Mouse (Mus musculus) midbrain, embryonic 14.5 days (tissue): ENCODE measurements around the gene Gipc1. TPM values are rescaled to one million over a fixed set of nuclear protein-coding genes. Genes with fewer than 3 reads are reported as not detected.

Source experiments
- ATAC-seq: fragments of 200-750 bp; cut with Nextera tagmentation; 2 replicates; pipeline ENCODE4 v1.8.0; 2017; ENCODE audit warnings: moderate number of reproducible peaks, moderate library complexity; ENCODE audit not compliant: low FRiP score, low TSS enrichment
- DNase-seq: peaks from one replicate; pipeline ENCODE4 v3.0.0-alpha.2; 2015
- H3K27ac ChIP-seq: fragments of 300-500 bp; sonication (generic); replicated peaks from 2 replicates; pipeline ENCODE4 v1.5.1; 2014; ENCODE audit warnings: mild to moderate bottlenecking, low read depth, low read length, moderate library complexity
- H3K27me3 ChIP-seq: fragments of 300-500 bp; sonication (generic); 2 replicates; pipeline ENCODE4 v1.6.1; 2014; ENCODE audit warnings: low read length, control low read depth, mixed read lengths; ENCODE audit not compliant: control insufficient read depth, insufficient read depth
- H3K36me3 ChIP-seq: fragments of 300-500 bp; sonication (generic); 2 replicates; pipeline ENCODE4 v1.6.1; 2014; ENCODE audit warnings: low read length, control low read depth; ENCODE audit not compliant: control insufficient read depth, insufficient read depth
- H3K4me1 ChIP-seq: fragments of 300-500 bp; sonication (generic); 2 replicates; pipeline ENCODE4 v1.6.1; 2014; ENCODE audit warnings: mild to moderate bottlenecking, antibody characterized with exemption, low read length, control low read depth; ENCODE audit not compliant: control insufficient read depth, insufficient read depth
- H3K4me2 ChIP-seq: fragments of 300-500 bp; sonication (generic); 2 replicates; pipeline ENCODE4 v1.6.1; 2014; ENCODE audit warnings: mild to moderate bottlenecking, low read length, moderate library complexity
- H3K4me3 ChIP-seq: fragments of 300-500 bp; sonication (generic); replicated peaks from 2 replicates; pipeline ENCODE4 v1.5.1; 2014; ENCODE audit warnings: low read depth, low read length
- H3K9ac ChIP-seq: fragments of 300-500 bp; sonication (generic); replicated peaks from 2 replicates; pipeline ENCODE4 v1.6.1; 2014; ENCODE audit warnings: mild to moderate bottlenecking, low read length, moderate library complexity
- H3K9me3 ChIP-seq: fragments of 300-500 bp; sonication (generic); 2 replicates; pipeline ENCODE4 v1.6.1; 2016; ENCODE audit warnings: low read length, control low read depth, mixed read lengths; ENCODE audit not compliant: control insufficient read depth
- WGBS: fragments of 180-500 bp; shearing (Covaris S2); extraction: QIAGEN DNeasy Blood & Tissue Kit; methylation state at CpG from one replicate; pipeline ENCODE4 v1.1.7; 2014; 5-methylcytosine and 5-hydroxymethylcytosine counted together
- polyA plus RNA-seq: library from polyadenylated mRNA; unstranded; fragments of >200 nt; fragmentation: Nextera tagmentation; extraction: Ambion mirVana; gene quantifications from 2 replicates; pipeline ENCODE4 v1.2.1, GENCODE M21; 2014

Gene Gipc1
- polyA plus RNA-seq, 1 experiment from 2014 or later, result 116 TPM

GRCm38 (mm10) chr8:83680603-83681002 is 28.1 kb downstream of the Gipc1 start:
- ATAC-seq (no peak), DNase-seq (no peak)
- Histone ChIP-seq H3K4me1 (no peaks in the 10 kb centered on the region), H3K36me3 (peaks cover 86% of the 10 kb centered on the region), H3K27me3 (no peaks in the 10 kb centered on the region), H3K9ac (no peak overlapping the region), H3K9me3 (no peaks in the 10 kb centered on the region), H3K4me2 (no peak overlapping the region), H3K4me3 (no peak overlapping the region), H3K27ac (no peak overlapping the region)
- 90% methylated on average over 5 of the region's 5 CpGs for WGBS

- DNase-seq (no peak), ATAC-seq (no peak)
- Histone ChIP-seq H3K9me3 (no peaks in the 10 kb centered on the region), H3K9ac (no peak overlapping the region), H3K27me3 (no peaks in the 10 kb centered on the region), H3K4me2 (no peak overlapping the region), H3K36me3 (peaks cover 86% of the 10 kb centered on the region), H3K4me3 (no peak overlapping the region), H3K27ac (no peak overlapping the region), H3K4me1 (no peaks in the 10 kb centered on the region)
- WGBS, result 40% methylated on average over 6 of the region's 6 CpGs
Observed at GRCm38 (mm10) chr8:83681099-83681498, 28.6 kb downstream of the Gipc1 start.

GRCm38 (mm10) chr8:83684517-83684916 is 32.0 kb downstream of the Gipc1 start:
- Histone ChIP-seq H3K9ac (no peak overlapping the region), H3K4me1 (no peaks in the 10 kb centered on the region), H3K27ac (no peak overlapping the region), H3K4me3 (no peak overlapping the region), H3K4me2 (no peak overlapping the region), H3K36me3 (peaks cover 65% of the 10 kb centered on the region), H3K9me3 (no peaks in the 10 kb centered on the region), H3K27me3 (no peaks in the 10 kb centered on the region)
- ATAC-seq (no peak), DNase-seq (no peak)
- WGBS, result 97% methylated on average over 9 of the region's 9 CpGs

GRCm38 (mm10) chr8:83689264-83689663 is 36.8 kb downstream of the Gipc1 start:
- DNase-seq (no peak), ATAC-seq (no peak)
- no peaks in the 10 kb centered on the region for H3K4me1 ChIP-seq
- 90% methylated on average over 6 of the region's 6 CpGs for WGBS
- no peak overlapping the region for H3K4me3 ChIP-seq
- H3K9ac ChIP-seq, result no peak overlapping the region
- H3K4me2 ChIP-seq, result no peak overlapping the region
- H3K27me3 ChIP-seq, result no peaks in the 10 kb centered on the region
- H3K27ac ChIP-seq, result no peak overlapping the region
- no peaks in the 10 kb centered on the region for H3K9me3 ChIP-seq
- H3K36me3 ChIP-seq, result peaks cover 49% of the 10 kb centered on the region

GRCm38 (mm10) chr8:83693609-83694236 is 41.2 kb downstream of the Gipc1 start:
- Histone ChIP-seq H3K36me3 (peaks cover 35% of the 10 kb centered on the region), H3K4me1 (peaks cover 8% of the 10 kb centered on the region; the same call in 1 of the 2 replicates), H3K27me3 (no peaks in the 10 kb centered on the region), H3K9ac (no peak overlapping the region; the same call in 1 of the 2 replicates), H3K4me2 (no peak overlapping the region), H3K4me3 (no peak overlapping the region), H3K27ac (no peak overlapping the region), H3K9me3 (no peaks in the 10 kb centered on the region)
- no peak for DNase-seq
- WGBS, result 86% methylated on average over 10 of the region's 10 CpGs
- no peak for ATAC-seq

GRCm38 (mm10) chr8:83694369-83695160 is 42.1 kb downstream of the Gipc1 start:
- Histone ChIP-seq H3K36me3 (peaks cover 30% of the 10 kb centered on the region), H3K27ac (no peak overlapping the region), H3K4me3 (no peak overlapping the region), H3K4me1 (peaks cover 11% of the 10 kb centered on the region; the same call in 1 of the 2 replicates), H3K9me3 (no peaks in the 10 kb centered on the region), H3K27me3 (no peaks in the 10 kb centered on the region), H3K9ac (no peak overlapping the region), H3K4me2 (no peak overlapping the region)
- DNase-seq (peak; percentile 5), ATAC-seq (no peak)
- WGBS, result 85% methylated on average over 11 of the region's 11 CpGs

- 93% methylated on average over 17 of the region's 17 CpGs for WGBS
- peaks cover 11% of the 10 kb centered on the region; the same call in 1 of the 2 replicates for H3K4me1 ChIP-seq
- peaks cover 23% of the 10 kb centered on the region for H3K36me3 ChIP-seq
- no peak overlapping the region for H3K4me3 ChIP-seq
- H3K9me3 ChIP-seq, result no peaks in the 10 kb centered on the region
- H3K4me2 ChIP-seq, result no peak overlapping the region
- DNase-seq (no peak), ATAC-seq (no peak)
- no peaks in the 10 kb centered on the region for H3K27me3 ChIP-seq
- no peak overlapping the region for H3K9ac ChIP-seq
- no peak overlapping the region for H3K27ac ChIP-seq
Observed at GRCm38 (mm10) chr8:83695351-83696106, 43.1 kb downstream of the Gipc1 start.

- 64% methylated on average over 19 of the region's 19 CpGs for WGBS
- ATAC-seq, result no peak
Observed at GRCm38 (mm10) chr8:83697374-83698220, 45.1 kb downstream of the Gipc1 start.

More at GRCm38 (mm10) chr8:83697374-83698220, 45.1 kb downstream of the Gipc1 start:
- H3K27me3 ChIP-seq, result no peaks in the 10 kb centered on the region
- DNase-seq, result no peak
- H3K27ac ChIP-seq, result peak overlapping the region; percentile 76; the same call in 1 of the 2 replicates
- peak overlapping the region; percentile 95 for H3K9ac ChIP-seq
- H3K4me1 ChIP-seq, result peaks cover 11% of the 10 kb centered on the region; the same call in 1 of the 2 replicates
- H3K9me3 ChIP-seq, result no peaks in the 10 kb centered on the region
- H3K4me2 ChIP-seq, result peak overlapping the region; percentile 89
- peak overlapping the region; percentile 83 for H3K4me3 ChIP-seq
- peaks cover 3% of the 10 kb centered on the region; the same call in 1 of the 2 replicates for H3K36me3 ChIP-seq
